Mouse (Mus musculus): ENCODE data around the gene Vwa1. TPM values are rescaled to one million over a fixed set of nuclear protein-coding genes. Genes with fewer than 3 reads are reported as not detected.

Vwa1 gene
- total and polyA plus RNA-seq, 3 experiments, result 0.13 to 1.8 (median 0.15) TPM

GRCm38 (mm10) chr4:155779498-155779897, 5.0 kb upstream of the Vwa1 start:
- H3K27ac ChIP-seq (ENCODE audit: insufficient read depth, low read depth), result no peak overlapping the region
- H3K79me2 ChIP-seq (replicated peaks; ENCODE audit: control insufficient read depth, extremely low read depth, insufficient read depth, poor library complexity, severe bottlenecking), result no peaks in the 10 kb centered on the region
- no peak overlapping the region for H3K4me2 ChIP-seq (ENCODE audit: insufficient read depth, low read depth, poor library complexity, severe bottlenecking)
- no peak overlapping the region for H3K4me3 ChIP-seq (replicated peaks in 1 of 3; ENCODE audit: low read depth in 2 of 3, low read length in 2 of 3, poor library complexity in 1 of 3)
- H3K9ac ChIP-seq (ENCODE audit: insufficient read depth, low read depth), result no peak overlapping the region
- DNase-seq (ENCODE audit: extremely low read depth), result no peak
- H3K4me1 ChIP-seq (ENCODE audit: control insufficient read depth in 1 of 2, insufficient read depth in 2 of 2), result peaks cover 12 to 35% of the 10 kb centered on the region in 2 experiments
- dilution Hi-C loops (cut with MboI; ENCODE audit: extremely low pct_ligation_motif_present, extremely low pct_unique_long_range_greater_than_20kb, low sequenced_read_pairs) (no loop called here), in situ Hi-C loops (cut with MboI; ENCODE audit: low pct_ligation_motif_present, low pct_unique_long_range_greater_than_20kb, low sequenced_read_pairs) (no loop called here)
- H3K27me3 ChIP-seq (replicated peaks), result peaks cover 26% of the 10 kb centered on the region
- H3K36me3 ChIP-seq (replicated peaks in 1 of 2; ENCODE audit: control insufficient read depth in 1 of 2, insufficient read depth in 1 of 2, low read length in 1 of 2), result no peaks in the 10 kb centered on the region
- no peaks in the 10 kb centered on the region for H3K9me3 ChIP-seq (replicated peaks; ENCODE audit: low read length)
- no peak for TF ChIP-seq CHD2 (IDR thresholded peaks at IDR 0.05; ENCODE audit: low read length)

- dilution Hi-C loops (cut with MboI; ENCODE audit: extremely low pct_ligation_motif_present, extremely low pct_unique_long_range_greater_than_20kb, low sequenced_read_pairs), result no loop called here
- Histone ChIP-seq H3K4me3 (replicated peaks in 1 of 3; ENCODE audit: low read depth in 2 of 3, low read length in 2 of 3, poor library complexity in 1 of 3) (no peak overlapping the region), H3K4me1 (ENCODE audit: control insufficient read depth in 1 of 2, insufficient read depth in 2 of 2) (peaks cover 14 to 38% of the 10 kb centered on the region in 2 experiments), H3K36me3 (replicated peaks in 1 of 2; ENCODE audit: control insufficient read depth in 1 of 2, insufficient read depth in 1 of 2, low read length in 1 of 2) (no peaks in the 10 kb centered on the region), H3K9me3 (replicated peaks; ENCODE audit: low read length) (no peaks in the 10 kb centered on the region), H3K4me2 (ENCODE audit: insufficient read depth, low read depth, poor library complexity, severe bottlenecking) (no peak overlapping the region), H3K79me2 (replicated peaks; ENCODE audit: control insufficient read depth, extremely low read depth, insufficient read depth, poor library complexity, severe bottlenecking) (no peaks in the 10 kb centered on the region), H3K27me3 (replicated peaks) (peaks cover 39% of the 10 kb centered on the region), H3K9ac (ENCODE audit: insufficient read depth, low read depth) (no peak overlapping the region), H3K27ac (ENCODE audit: insufficient read depth, low read depth) (no peak overlapping the region)
- in situ Hi-C loops (cut with MboI; ENCODE audit: low pct_ligation_motif_present, low pct_unique_long_range_greater_than_20kb, low sequenced_read_pairs), result no loop called here
- DNase-seq (ENCODE audit: extremely low read depth), result no peak
- TF ChIP-seq RCOR1 (conservative IDR thresholded peaks at IDR 0.05; ENCODE audit: low read depth, low read length) (no peak), UBTF (IDR thresholded peaks at IDR 0.05; ENCODE audit: low read depth, low read length) (no peak), ELF1 (IDR thresholded peaks at IDR 0.05; ENCODE audit: low read depth, low read length) (no peak), E2F4 (IDR thresholded peaks at IDR 0.05; ENCODE audit: insufficient replicate concordance, low read depth, low read length) (no peak), SMC3 (IDR thresholded peaks at IDR 0.05; ENCODE audit: low read depth, low read length) (no peak), NELFE (IDR thresholded peaks at IDR 0.05; ENCODE audit: low read depth, low read length) (no peak), KAT2A (IDR thresholded peaks at IDR 0.05; ENCODE audit: insufficient replicate concordance, low read length) (no peak), TCF12 (IDR thresholded peaks at IDR 0.05; ENCODE audit: low read depth, low read length) (no peak), ZKSCAN1 (IDR thresholded peaks at IDR 0.05; ENCODE audit: borderline replicate concordance, low read depth, low read length) (no peak), CTCF (conservative IDR thresholded peaks at IDR 0.05 in 1 of 2, IDR thresholded peaks at IDR 0.05 in 1 of 2; ENCODE audit: low read depth in 2 of 2, low read length in 2 of 2) (no peak), JUND (conservative IDR thresholded peaks at IDR 0.05; ENCODE audit: low read depth, low read length) (no peak), MAX (IDR thresholded peaks at IDR 0.05; ENCODE audit: low read length) (no peak)
Measured at GRCm38 (mm10) chr4:155777816-155778215, 3.3 kb upstream of the Vwa1 start.

GRCm38 (mm10) chr4:155776704-155777335, 2.3 kb upstream of the Vwa1 start:
- Histone ChIP-seq H3K4me2 (ENCODE audit: insufficient read depth, low read depth, poor library complexity, severe bottlenecking) (no peak overlapping the region), H3K27ac (ENCODE audit: insufficient read depth, low read depth) (no peak overlapping the region), H3K27me3 (replicated peaks) (peaks cover 47% of the 10 kb centered on the region), H3K4me3 (replicated peaks in 1 of 3; ENCODE audit: low read depth in 2 of 3, low read length in 2 of 3, poor library complexity in 1 of 3) (no peak overlapping the region), H3K36me3 (replicated peaks in 1 of 2; ENCODE audit: control insufficient read depth in 1 of 2, insufficient read depth in 1 of 2, low read length in 1 of 2) (no peaks in the 10 kb centered on the region), H3K79me2 (replicated peaks; ENCODE audit: control insufficient read depth, extremely low read depth, insufficient read depth, poor library complexity, severe bottlenecking) (no peaks in the 10 kb centered on the region), H3K9me3 (replicated peaks; ENCODE audit: low read length) (no peaks in the 10 kb centered on the region), H3K4me1 (ENCODE audit: control insufficient read depth in 1 of 2, insufficient read depth in 2 of 2) (peaks cover 14 to 38% of the 10 kb centered on the region in 2 experiments), H3K9ac (ENCODE audit: insufficient read depth, low read depth) (no peak overlapping the region)
- dilution Hi-C loops (cut with MboI; ENCODE audit: extremely low pct_ligation_motif_present, extremely low pct_unique_long_range_greater_than_20kb, low sequenced_read_pairs), result no loop called here
- DNase-seq (ENCODE audit: extremely low read depth), result no peak
- in situ Hi-C loops (cut with MboI; ENCODE audit: low pct_ligation_motif_present, low pct_unique_long_range_greater_than_20kb, low sequenced_read_pairs), result no loop called here
- TF ChIP-seq ELF1 (IDR thresholded peaks at IDR 0.05; ENCODE audit: low read depth, low read length) (no peak), RCOR1 (conservative IDR thresholded peaks at IDR 0.05; ENCODE audit: low read depth, low read length) (no peak), SIN3A (IDR thresholded peaks at IDR 0.05; ENCODE audit: low read length) (no peak), ZKSCAN1 (IDR thresholded peaks at IDR 0.05; ENCODE audit: borderline replicate concordance, low read depth, low read length) (no peak), EP300 (IDR thresholded peaks at IDR 0.05; ENCODE audit: low read length) (no peak), HCFC1 (IDR thresholded peaks at IDR 0.05; ENCODE audit: low read depth, low read length) (no peak), ZMIZ1 (IDR thresholded peaks at IDR 0.05; ENCODE audit: low read depth, low read length) (no peak), KAT2A (IDR thresholded peaks at IDR 0.05; ENCODE audit: insufficient replicate concordance, low read length) (no peak), MAZ (IDR thresholded peaks at IDR 0.05; ENCODE audit: low read depth, low read length) (no peak), CHD2 (IDR thresholded peaks at IDR 0.05; ENCODE audit: low read length) (no peak), NRF1 (IDR thresholded peaks at IDR 0.05; ENCODE audit: low read depth, low read length) (no peak), MAX (IDR thresholded peaks at IDR 0.05; ENCODE audit: low read length) (no peak), SMC3 (IDR thresholded peaks at IDR 0.05; ENCODE audit: low read depth, low read length) (no peak), ETS1 (conservative IDR thresholded peaks at IDR 0.05; ENCODE audit: low read depth, low read length) (no peak), E2F4 (IDR thresholded peaks at IDR 0.05; ENCODE audit: insufficient replicate concordance, low read depth, low read length) (no peak), BHLHE40 (IDR thresholded peaks at IDR 0.05; ENCODE audit: low read depth, low read length) (no peak)

Data from CH12.LX (cell line).